Mouse (Mus musculus): Measurements from ENCODE around the gene Syt3. TPM values are rescaled to one million over a fixed set of nuclear protein-coding genes. Genes with fewer than 3 reads are reported as not detected.
A peak's percentile ranks its signal among the peaks of the same experiment; 100 is the strongest.

The Syt3 gene
- polyA plus RNA-seq (2017; shearing (Covaris generic)) = not detected

- peak; percentile 64 for ATAC-seq
These were observed at the start of gene Syt3 for GRCm38 (mm10) chr7:44383980-44384715. Syt3 (plus strand) TSS chr7:44384102.

GRCm38 (mm10) chr7:44334139-44334538, 49.8 kb upstream of the Syt3 start:
- ATAC-seq = no peak

- ATAC-seq = no peak
These were observed 48.6 kb upstream of the Syt3 start for GRCm38 (mm10) chr7:44335031-44335878.

GRCm38 (mm10) chr7:44336046-44337021, 47.6 kb upstream of the Syt3 start:
- ATAC-seq = no peak

- no peak for ATAC-seq
These were observed 46.6 kb upstream of the Syt3 start for GRCm38 (mm10) chr7:44337121-44337849.

GRCm38 (mm10) chr7:44340226-44340625, 43.7 kb upstream of the Syt3 start:
- ATAC-seq = no peak

GRCm38 (mm10) chr7:44341119-44341518, 42.8 kb upstream of the Syt3 start:
- no peak for ATAC-seq

GRCm38 (mm10) chr7:44341714-44342113, 42.2 kb upstream of the Syt3 start:
- ATAC-seq = no peak

GRCm38 (mm10) chr7:44343459-44344015, 40.4 kb upstream of the Syt3 start:
- ATAC-seq = no peak

GRCm38 (mm10) chr7:44344622-44345021, 39.3 kb upstream of the Syt3 start:
- ATAC-seq = peak; percentile 88

GRCm38 (mm10) chr7:44349043-44349442, 34.9 kb upstream of the Syt3 start:
- no peak for ATAC-seq

GRCm38 (mm10) chr7:44350957-44351711, 32.8 kb upstream of the Syt3 start:
- peak; percentile 87 for ATAC-seq

GRCm38 (mm10) chr7:44351881-44352749, 31.8 kb upstream of the Syt3 start:
- no peak for ATAC-seq

GRCm38 (mm10) chr7:44352750-44353600, 30.9 kb upstream of the Syt3 start:
- no peak for ATAC-seq

- ATAC-seq = no peak
These were observed 30.1 kb upstream of the Syt3 start for GRCm38 (mm10) chr7:44353601-44354340.

- ATAC-seq = no peak
These were observed 28.5 kb upstream of the Syt3 start for GRCm38 (mm10) chr7:44355411-44355810.

- no peak for ATAC-seq
These were observed 27.1 kb upstream of the Syt3 start for GRCm38 (mm10) chr7:44356590-44357481.
